Mouse (Mus musculus) MN1 (cell line): ENCODE results near the gene C1qbp.
A peak's percentile ranks its signal among the peaks of the same experiment; 100 is the strongest.

Source experiments
- DNase-seq: peaks from one replicate; pipeline ENCODE4 v3.0.0-alpha.2; 2016; ENCODE audit warnings: low spot score

The C1qbp gene

DNA sequence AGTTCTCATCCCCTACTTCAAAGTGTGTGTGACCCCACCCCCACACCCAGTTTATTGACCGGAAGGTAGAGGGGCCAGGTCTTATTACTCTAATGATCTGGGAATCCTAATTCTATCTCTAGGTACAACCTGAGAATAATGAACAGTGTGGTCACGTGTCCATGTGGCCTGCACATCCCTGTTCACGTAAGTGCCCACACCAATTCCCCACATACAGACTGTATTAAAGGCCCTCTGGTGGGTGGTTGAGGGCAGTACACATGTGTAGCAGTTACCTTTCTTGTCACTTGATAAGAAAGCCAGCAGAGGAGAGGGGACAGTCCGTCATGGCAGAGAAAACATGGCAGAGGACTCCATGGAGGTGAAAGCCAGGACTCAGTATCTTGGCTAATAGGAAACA lies 8.9 kb downstream of the C1qbp start:
- DNase-seq = peak; percentile 18

DNA sequence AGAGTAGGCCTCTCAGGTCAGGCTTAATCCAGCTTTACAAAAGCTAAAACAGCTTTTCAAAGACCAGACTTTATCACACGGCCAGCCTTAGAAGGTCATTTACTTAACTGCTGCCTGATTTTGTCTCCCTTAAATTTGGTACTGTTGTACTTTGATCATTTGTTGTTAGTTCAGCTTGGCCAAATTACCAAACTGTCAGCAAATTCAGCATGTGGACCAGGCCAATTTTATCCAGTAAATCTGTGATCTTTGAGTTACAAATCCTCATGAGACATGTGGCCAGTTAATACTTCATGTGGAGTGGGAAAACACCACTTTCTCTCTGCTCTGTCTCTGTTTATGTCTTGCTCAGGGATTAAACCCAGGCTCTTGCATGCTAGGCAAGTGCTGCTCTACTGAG lies 10.2 kb downstream of the C1qbp start:
- DNase-seq = no peak

- DNase-seq = no peak
These were observed 12.0 kb downstream of the C1qbp start for GRCm38 (mm10) chr11:70970560-70971540.

DNA sequence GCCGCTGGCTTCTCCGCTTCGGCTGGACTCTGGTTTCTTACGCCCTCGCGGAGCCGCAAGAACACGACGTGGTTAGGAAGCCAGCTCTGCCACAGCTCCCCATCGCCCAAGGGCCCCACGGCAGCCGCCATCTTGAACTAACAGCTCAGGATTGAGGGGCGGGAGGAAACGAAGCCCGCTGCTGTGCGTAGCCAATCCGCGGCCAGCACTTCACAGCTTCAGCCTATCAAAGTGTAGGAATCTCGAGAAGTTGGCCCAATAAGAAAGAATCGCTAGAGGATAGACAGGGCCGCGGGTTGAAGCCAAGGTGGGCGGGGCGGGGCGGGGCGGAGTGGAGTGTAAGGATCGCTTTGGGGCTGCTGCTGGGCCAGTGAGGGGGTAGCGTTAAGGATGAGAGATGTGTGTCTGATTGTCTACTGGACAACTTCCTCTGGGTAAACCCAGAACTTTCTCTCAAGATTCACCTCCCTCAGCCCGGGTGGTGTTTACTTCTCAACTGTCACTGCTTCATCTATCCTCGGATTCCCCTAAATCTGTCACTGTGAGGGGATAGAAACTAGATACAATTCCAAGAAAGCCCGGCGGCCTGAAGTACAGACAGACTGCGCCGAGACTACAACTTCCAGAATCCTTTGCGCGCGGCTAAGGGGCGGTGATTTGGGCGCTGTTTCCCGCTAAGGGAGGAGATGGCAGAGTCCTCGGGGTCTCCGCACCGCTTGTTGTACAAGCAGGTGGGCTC lies 12.8 kb downstream of the C1qbp start, which contains the start of the genes Nup88 and Rpain:
TSS of gene Nup88 (minus strand) at position 153 of the 739 bp plus-strand sequence.
TSS of gene Rpain (plus strand) at position 393 of the 739 bp plus-strand sequence.
- DNase-seq = peak; percentile 97

- peak; percentile 58 for DNase-seq
These were observed 13.5 kb downstream of the C1qbp start for GRCm38 (mm10) chr11:70969271-70969794.

DNA sequence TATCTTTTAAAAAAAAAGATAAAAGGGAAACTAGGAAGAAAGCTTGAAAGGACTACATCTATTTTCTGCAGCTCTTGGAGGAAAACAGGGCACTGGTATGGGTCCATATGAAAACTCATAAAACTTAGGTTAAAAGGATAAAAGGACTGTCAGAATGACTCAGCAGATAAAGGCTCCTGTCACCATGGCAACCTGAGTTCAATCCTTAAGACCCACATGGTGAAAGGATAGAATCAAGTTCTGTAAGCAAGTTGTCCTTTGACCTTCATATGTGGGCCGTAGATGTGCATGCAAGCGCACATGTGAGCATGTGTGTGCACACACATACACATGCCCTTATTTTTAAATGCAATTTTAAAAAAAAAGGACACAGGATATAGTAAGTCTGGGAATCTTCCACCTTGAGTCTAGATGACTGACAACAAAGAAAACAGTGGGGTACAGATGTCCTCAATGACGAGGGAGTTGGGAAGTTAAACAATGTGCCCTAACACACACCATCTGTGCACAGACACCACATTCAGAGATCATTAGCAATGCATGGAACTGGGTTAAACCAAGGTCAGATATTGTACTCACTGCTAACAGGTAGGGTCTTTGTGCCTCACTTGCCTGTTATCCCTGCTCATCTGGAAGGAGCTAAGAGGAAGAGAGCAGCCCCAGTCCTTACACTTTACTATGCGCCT lies 18.5 kb downstream of the C1qbp start:
- DNase-seq = peak; percentile 26

DNA sequence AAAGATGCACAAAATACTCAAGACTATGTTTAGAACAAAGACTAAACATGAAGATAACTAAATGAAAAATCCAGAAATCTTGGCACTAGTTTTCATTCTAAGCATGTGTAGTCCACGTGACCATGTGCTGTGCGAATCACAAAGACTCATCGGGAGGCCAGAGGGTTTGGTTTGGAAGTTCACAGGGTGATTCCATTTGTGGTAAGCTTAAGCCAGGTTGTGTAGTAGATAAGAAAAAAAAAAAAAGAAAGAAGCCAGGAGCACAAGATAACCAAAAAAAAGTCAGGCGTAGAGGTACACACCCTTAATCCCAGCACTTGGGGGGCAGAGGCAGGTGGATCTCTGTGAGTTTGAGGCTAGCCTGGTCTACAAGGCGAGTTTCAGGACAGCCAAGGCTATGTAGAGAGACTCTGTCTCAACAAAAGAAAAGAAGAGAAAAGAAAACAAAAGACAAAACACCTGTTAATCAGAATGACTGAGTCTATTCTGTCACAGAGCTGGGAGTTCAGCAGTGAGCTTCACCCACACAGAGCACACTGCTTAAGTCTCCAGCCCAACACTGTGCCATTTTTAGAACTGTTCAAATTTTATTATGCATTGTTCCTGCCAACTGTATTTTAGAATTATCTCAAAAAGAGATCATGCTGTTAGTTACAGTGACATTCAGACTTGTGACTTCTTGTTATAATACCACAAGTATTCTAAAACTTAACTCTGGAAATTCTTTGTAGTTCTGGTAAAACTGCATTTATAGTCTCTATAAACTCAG lies 21.9 kb downstream of the C1qbp start:
- no peak for DNase-seq

DNA sequence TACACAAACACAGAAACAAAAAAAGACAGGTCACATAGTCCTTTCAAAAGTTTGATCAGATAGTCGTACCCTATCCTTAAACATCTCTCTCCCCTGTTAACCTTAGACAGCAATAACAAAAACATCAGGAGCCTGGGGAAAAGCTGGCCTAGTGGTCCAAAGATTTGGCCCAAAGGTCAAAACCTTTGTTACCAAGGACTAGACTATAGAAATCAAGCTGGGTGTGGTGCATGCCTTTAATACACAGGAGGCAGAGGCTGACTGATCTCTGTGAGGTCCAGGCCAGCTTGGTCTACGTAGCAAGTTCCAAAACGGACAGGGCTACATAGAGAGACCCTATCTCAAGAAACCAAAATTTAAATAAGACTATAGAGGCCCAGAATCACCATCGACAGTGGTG lies 28.1 kb downstream of the C1qbp start:
- DNase-seq = no peak

- no peak for DNase-seq
These were observed 37.6 kb downstream of the C1qbp start for GRCm38 (mm10) chr11:70944935-70945817.

- no peak for DNase-seq
These were observed 39.2 kb downstream of the C1qbp start for GRCm38 (mm10) chr11:70943651-70944050.

GRCm38 (mm10) chr11:70942596-70942995 lies 40.2 kb downstream of the C1qbp start:
- no peak for DNase-seq

- no peak for DNase-seq
These were observed 47.5 kb downstream of the C1qbp start for GRCm38 (mm10) chr11:70935316-70935715.

- DNase-seq = no peak
These were observed 51.4 kb downstream of the C1qbp start for GRCm38 (mm10) chr11:70931461-70931860.
